Mouse (Mus musculus): Measurements from ENCODE around the gene Cts3. TPM values are rescaled to one million over a fixed set of nuclear protein-coding genes. Genes with fewer than 3 reads are reported as not detected.

Cts3 gene
- not detected in 2 replicates for polyA plus RNA-seq (2012)

DNA sequence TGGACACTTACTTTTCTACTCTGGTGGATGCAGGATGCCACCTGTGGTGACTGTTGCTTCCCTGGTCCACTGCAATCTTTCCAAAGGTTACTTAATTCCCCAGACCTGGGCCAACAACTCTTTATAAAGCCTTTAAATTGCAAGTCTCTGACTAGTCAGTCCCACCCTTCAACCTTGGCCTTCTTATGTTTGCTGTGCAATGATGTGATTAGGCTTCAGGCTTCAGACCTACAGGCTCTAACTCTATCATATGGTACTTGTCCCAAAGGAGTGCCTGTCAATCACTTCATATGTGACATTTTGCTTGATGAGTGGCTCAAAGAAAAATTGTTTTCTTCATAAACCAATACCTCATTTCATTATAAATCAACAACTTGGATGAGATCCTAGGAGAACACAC, at the start of gene Cts3:
Gene Cts3 (minus strand): TSS at position 101 of the 400 bp plus-strand sequence.

DNA sequence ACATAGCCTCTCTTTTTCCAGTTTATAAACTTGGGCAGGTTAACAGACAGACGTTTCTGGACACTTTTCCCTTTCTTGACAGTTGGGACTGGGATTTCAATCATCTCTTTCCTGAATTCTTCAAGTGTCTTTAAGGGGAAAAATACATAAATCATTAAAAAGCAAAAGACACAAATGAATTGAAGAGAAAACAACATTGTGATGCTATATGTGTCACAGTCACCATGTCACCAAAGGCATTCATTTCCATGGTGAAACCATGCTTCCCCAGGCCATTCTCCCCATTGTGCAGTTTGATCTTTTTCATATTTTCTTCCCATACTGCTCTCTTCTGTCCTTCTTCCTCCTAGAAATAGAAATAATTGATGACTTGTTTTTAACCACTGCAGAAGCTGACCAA, 1.9 kb downstream of the Cts3 start, which contains the start of gene Gm49352:
Gene Gm49352 (minus strand): TSS at position 101 of the 400 bp plus-strand sequence.

GRCm38 (mm10) chr13:61541631-61542030, 28.3 kb downstream of the Cts3 start, which contains the start of gene Ctsm:
TSS of gene Ctsm (minus strand) at chr13:61541839.

Other genes starting within 250 kb of the Cts3 start
- gene Cts7, start 211.9 kb downstream of the Cts3 start, polyA plus RNA-seq (2012) = not detected in 2 replicates
- gene Ctsm, start 28.3 kb downstream of the Cts3 start, polyA plus RNA-seq (2012) = not detected in 2 replicates
- gene Gm49352, start 2.0 kb downstream of the Cts3 start, polyA plus RNA-seq (2012) = not detected in 2 replicates

Data from megakaryocyte-erythroid progenitor cell, adult 5 weeks (primary cell).